Comparison of ENCODE assay signal across 32 mouse cellular contexts in the genomic region with DNA sequence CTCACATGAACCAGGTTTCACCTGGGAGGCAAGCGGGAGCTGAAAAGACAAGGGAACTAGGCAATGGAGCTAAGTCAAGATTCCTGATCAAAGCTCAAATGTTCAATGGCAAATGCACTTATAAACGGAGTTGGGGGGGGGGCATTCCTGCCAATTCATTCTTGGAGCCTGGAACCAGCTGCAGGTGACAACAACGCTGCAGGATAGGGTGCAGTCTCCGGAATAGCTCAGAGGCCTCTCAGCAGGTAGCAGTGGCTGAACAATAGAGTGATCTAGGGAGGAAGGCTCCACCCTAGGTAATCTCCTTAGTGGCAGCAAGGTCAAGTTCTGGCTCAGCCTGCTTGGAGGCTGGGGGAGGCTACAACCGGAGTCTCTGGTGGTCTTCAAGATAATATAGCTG. TPM values are rescaled to one million over a fixed set of nuclear protein-coding genes. Genes with fewer than 3 reads are reported as not detected.
"Had no signal": no experiment of that assay in that cellular context is flagged by ENCODE, and none has a peak within 500 bp of the region (broad histone marks: within the 10 kb centered on the region; RNA-seq: fewer than 3 reads in every experiment).

No protein-coding gene starts in this region.

RNA-seq across cellular contexts. Expression of a gene that starts 28.4 kb away (rescaled TPM):
- total RNA-seq: gastrocnemius, adult 8-10 months; gastrocnemius, postnatal 14 days; gastrocnemius, postnatal 36 days; heart, adult 2 months; heart, postnatal 14 days; heart, postnatal 36 days; hematopoietic stem cell, adult 5-6 weeks; layer of hippocampus, adult 2 months; layer of hippocampus, postnatal 10 days; layer of hippocampus, postnatal 25 days; left cerebral cortex, adult 2 months; left cerebral cortex, postnatal 14 days; left cerebral cortex, postnatal 36 days had no signal
- polyA plus RNA-seq: gonadal fat pad, adult 2 months; heart, adult 2 months; heart, embryonic 11.5 days; heart, embryonic 13.5 days; heart, embryonic 15.5 days; heart, postnatal 0 days; hindbrain, embryonic 12.5 days; hindbrain, embryonic 14.5 days; hindbrain, embryonic 16.5 days; inflammation-experienced regulatory T-cells, adult 6 months; intestine, embryonic 15.5 days; intestine, postnatal 0 days; kidney, embryonic 14.5 days; kidney, embryonic 16.5 days; limb, embryonic 10.5 days; limb, embryonic 12.5 days; liver, embryonic 11.5 days; liver, embryonic 13.5 days; liver, embryonic 15.5 days; liver, postnatal 0 days had no signal
